Mouse (Mus musculus): ENCODE measurements around the gene Degs2. TPM values are rescaled to one million over a fixed set of nuclear protein-coding genes. Genes with fewer than 3 reads are reported as not detected.
"Not testable (repeated sequence)": the region's sequence is repeated elsewhere in the genome, so short reads cannot be mapped to it uniquely, and the experiment has no call there.

Gene Degs2
- polyA plus RNA-seq, 1 experiment, result 0.11 TPM

GRCm38 (mm10) chr12:108734386-108734785, 32.3 kb upstream of the Degs2 start:
- Histone ChIP-seq H3ac (ENCODE audit: control insufficient read depth, insufficient read length) (no peak overlapping the region), H3K27me3 (ENCODE audit: control insufficient read depth, insufficient read depth, insufficient read length) (no peaks in the 10 kb centered on the region), H3K4me2 (ENCODE audit: low read depth) (no peak overlapping the region), H3K79me2 (ENCODE audit: control insufficient read depth, insufficient read depth) (no peaks in the 10 kb centered on the region), H3K36me3 (ENCODE audit: control insufficient read depth, insufficient read depth) (no peaks in the 10 kb centered on the region), H3K4me3 (no peak overlapping the region)
- no peak for TF ChIP-seq POLR2A (IDR thresholded peaks at IDR 0.05; ENCODE audit: insufficient read length, low read depth)
- TF ChIP-seq MAX (IDR thresholded peaks at IDR 0.05; ENCODE audit: low read depth), result no peak
- TF ChIP-seq POLR2AphosphoS2 (IDR thresholded peaks at IDR 0.05; ENCODE audit: insufficient read length, low read depth), result no peak
- TF ChIP-seq E2F4 (IDR thresholded peaks at IDR 0.05; ENCODE audit: insufficient read depth), result no peak
- no peak for TF ChIP-seq USF1 (IDR thresholded peaks at IDR 0.05; ENCODE audit: low read depth)
- no peak for TF ChIP-seq CEBPB (IDR thresholded peaks at IDR 0.05; ENCODE audit: insufficient read depth, poor library complexity, severe bottlenecking)
- TF ChIP-seq MYOG (IDR thresholded peaks at IDR 0.05; ENCODE audit: control insufficient read depth in 1 of 3, insufficient read depth in 1 of 3, insufficient read length in 2 of 3, low read depth in 2 of 3), result no peak
- no peak for TF ChIP-seq MYOD1 (IDR thresholded peaks at IDR 0.05; ENCODE audit: control insufficient read depth in 1 of 3, insufficient read length in 2 of 3, low read depth in 2 of 3)
- TF ChIP-seq REST (IDR thresholded peaks at IDR 0.05; ENCODE audit: insufficient read depth, insufficient read length), result no peak
- no peak for TF ChIP-seq SRF (IDR thresholded peaks at IDR 0.05; ENCODE audit: control insufficient read depth, insufficient read length, low read depth)
- TF ChIP-seq TCF12 (IDR thresholded peaks at IDR 0.05; ENCODE audit: insufficient read depth, poor library complexity, severe bottlenecking), result no peak
- no peak for TF ChIP-seq TCF3 (IDR thresholded peaks at IDR 0.05; ENCODE audit: insufficient read length, low read depth)

DNA sequence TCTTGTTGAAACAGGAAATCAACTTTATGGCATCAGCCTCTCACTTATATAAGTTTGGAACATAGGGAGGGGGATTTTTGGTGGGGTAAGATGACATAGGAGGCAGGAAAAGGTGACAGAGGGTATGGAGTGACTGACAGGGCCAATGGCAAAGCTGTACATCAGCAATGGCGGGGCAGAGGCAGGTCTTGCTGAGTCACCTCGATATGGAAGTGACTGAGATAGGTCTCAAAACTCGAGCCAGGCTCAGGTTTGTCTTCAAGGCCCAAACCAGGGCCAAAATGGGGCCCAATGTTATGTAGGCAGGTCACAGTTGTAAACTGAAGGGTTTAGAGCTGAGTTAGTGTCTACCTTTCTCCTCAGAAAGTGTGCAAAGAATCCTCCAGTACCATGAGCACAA, 21.7 kb upstream of the Degs2 start:
- H3ac ChIP-seq (ENCODE audit: control insufficient read depth, insufficient read length), result no peak overlapping the region
- TF ChIP-seq E2F4 (IDR thresholded peaks at IDR 0.05; ENCODE audit: insufficient read depth), result no peak
- TF ChIP-seq TCF3 (IDR thresholded peaks at IDR 0.05; ENCODE audit: insufficient read length, low read depth), result no peak
- no peak for TF ChIP-seq USF1 (IDR thresholded peaks at IDR 0.05; ENCODE audit: low read depth)
- TF ChIP-seq MYOG (IDR thresholded peaks at IDR 0.05; ENCODE audit: control insufficient read depth in 1 of 3, insufficient read depth in 1 of 3, insufficient read length in 2 of 3, low read depth in 2 of 3), result no peak
- H3K4me3 ChIP-seq, result no peak overlapping the region
- H3K79me2 ChIP-seq (ENCODE audit: control insufficient read depth, insufficient read depth), result no peaks in the 10 kb centered on the region
- no peak overlapping the region for H3K4me2 ChIP-seq (ENCODE audit: low read depth)
- no peaks in the 10 kb centered on the region for H3K36me3 ChIP-seq (ENCODE audit: control insufficient read depth, insufficient read depth)
- peaks cover 6% of the 10 kb centered on the region for H3K27me3 ChIP-seq (ENCODE audit: control insufficient read depth, insufficient read depth, insufficient read length)

DNA sequence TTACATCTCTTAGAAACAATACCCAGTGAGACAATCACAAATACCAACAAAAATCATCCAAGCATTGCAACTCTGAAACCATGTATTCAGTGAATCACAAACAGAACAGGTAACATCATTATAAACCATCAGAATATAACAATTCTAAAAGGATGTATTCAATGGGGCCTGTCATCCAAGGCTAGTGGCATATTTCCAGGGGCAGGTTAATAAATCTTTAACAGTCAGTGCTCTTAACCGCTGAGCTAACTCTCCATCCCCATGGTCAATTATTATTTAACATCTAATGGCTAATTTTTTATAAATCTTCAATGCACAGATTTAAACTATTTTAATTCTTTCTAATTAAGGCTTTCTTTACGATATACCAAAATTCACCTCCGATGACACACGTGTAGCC, 20.3 kb upstream of the Degs2 start:
- H3ac ChIP-seq (ENCODE audit: control insufficient read depth, insufficient read length), result no peak overlapping the region
- H3K79me2 ChIP-seq (ENCODE audit: control insufficient read depth, insufficient read depth), result no peaks in the 10 kb centered on the region
- no peaks in the 10 kb centered on the region for H3K36me3 ChIP-seq (ENCODE audit: control insufficient read depth, insufficient read depth)
- no peak for TF ChIP-seq TCF3 (IDR thresholded peaks at IDR 0.05; ENCODE audit: insufficient read length, low read depth)
- TF ChIP-seq POLR2AphosphoS2 (IDR thresholded peaks at IDR 0.05; ENCODE audit: insufficient read length, low read depth), result no peak
- H3K4me2 ChIP-seq (ENCODE audit: low read depth), result no peak overlapping the region
- peaks cover 6% of the 10 kb centered on the region for H3K27me3 ChIP-seq (ENCODE audit: control insufficient read depth, insufficient read depth, insufficient read length)
- H3K4me3 ChIP-seq, result no peak overlapping the region

DNA sequence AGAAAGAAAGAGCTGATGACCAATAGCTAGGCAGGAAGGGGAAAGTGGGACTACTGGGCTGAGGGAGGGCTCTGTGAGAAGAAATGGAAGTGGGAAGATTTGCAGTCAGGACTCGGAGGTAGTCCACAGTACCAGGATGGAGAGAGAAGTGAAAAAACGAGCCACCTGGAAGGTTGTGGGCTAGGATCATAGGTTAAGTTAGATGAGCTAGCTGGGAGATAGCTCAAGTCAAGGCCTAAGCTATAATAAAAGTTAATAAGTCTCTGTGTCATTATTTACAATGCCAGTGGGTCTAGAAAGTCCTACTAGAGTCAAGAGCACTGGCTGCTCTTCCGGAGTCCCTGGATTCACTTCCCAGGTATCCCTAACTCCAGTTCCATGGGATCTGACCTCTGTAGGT, 16.4 kb upstream of the Degs2 start:
- TF ChIP-seq MYOG (IDR thresholded peaks at IDR 0.05; ENCODE audit: control insufficient read depth in 1 of 3, insufficient read depth in 1 of 3, insufficient read length in 2 of 3, low read depth in 2 of 3) (no peak), SRF (IDR thresholded peaks at IDR 0.05; ENCODE audit: control insufficient read depth, insufficient read length, low read depth) (no peak), TCF3 (IDR thresholded peaks at IDR 0.05; ENCODE audit: insufficient read length, low read depth) (no peak)
- H3ac ChIP-seq (ENCODE audit: control insufficient read depth, insufficient read length), result no peak overlapping the region
- H3K36me3 ChIP-seq (ENCODE audit: control insufficient read depth, insufficient read depth), result no peaks in the 10 kb centered on the region
- H3K79me2 ChIP-seq (ENCODE audit: control insufficient read depth, insufficient read depth), result no peaks in the 10 kb centered on the region
- H3K4me3 ChIP-seq, result no peak overlapping the region
- H3K4me2 ChIP-seq (ENCODE audit: low read depth), result no peak overlapping the region
- peaks cover 6% of the 10 kb centered on the region for H3K27me3 ChIP-seq (ENCODE audit: control insufficient read depth, insufficient read depth, insufficient read length)

GRCm38 (mm10) chr12:108715854-108716253, 13.7 kb upstream of the Degs2 start:
- H3K27me3 ChIP-seq (ENCODE audit: control insufficient read depth, insufficient read depth, insufficient read length), result peaks cover 6% of the 10 kb centered on the region
- no peak overlapping the region for H3K4me2 ChIP-seq (ENCODE audit: low read depth)
- TF ChIP-seq MYOG (IDR thresholded peaks at IDR 0.05; ENCODE audit: control insufficient read depth in 1 of 3, insufficient read depth in 1 of 3, insufficient read length in 2 of 3, low read depth in 2 of 3) (no peak), MAX (IDR thresholded peaks at IDR 0.05; ENCODE audit: low read depth) (no peak), REST (IDR thresholded peaks at IDR 0.05; ENCODE audit: insufficient read depth, insufficient read length) (no peak), CEBPB (IDR thresholded peaks at IDR 0.05; ENCODE audit: insufficient read depth, poor library complexity, severe bottlenecking) (no peak)
- H3ac ChIP-seq (ENCODE audit: control insufficient read depth, insufficient read length), result no peak overlapping the region
- H3K79me2 ChIP-seq (ENCODE audit: control insufficient read depth, insufficient read depth), result no peaks in the 10 kb centered on the region
- H3K36me3 ChIP-seq (ENCODE audit: control insufficient read depth, insufficient read depth), result no peaks in the 10 kb centered on the region
- no peak overlapping the region for H3K4me3 ChIP-seq

- not testable (repeated sequence) for H3K79me2 ChIP-seq (ENCODE audit: control insufficient read depth, insufficient read depth); H3K36me3 ChIP-seq (ENCODE audit: control insufficient read depth, insufficient read depth); H3ac ChIP-seq (ENCODE audit: control insufficient read depth, insufficient read length); H3K4me3 ChIP-seq; H3K4me2 ChIP-seq (ENCODE audit: low read depth); H3K27me3 ChIP-seq (ENCODE audit: control insufficient read depth, insufficient read depth, insufficient read length)
Observed at GRCm38 (mm10) chr12:108713972-108714371, 11.9 kb upstream of the Degs2 start.

Measured in myocyte (in vitro differentiated cells).